Mouse (Mus musculus) intestine, postnatal 0 days (tissue): Measurements from ENCODE around the gene Trpc5os. TPM values are rescaled to one million over a fixed set of nuclear protein-coding genes. Genes with fewer than 3 reads are reported as not detected.

Source experiments
- ATAC-seq: fragments of 200-750 bp; cut with Nextera tagmentation; 2 replicates; pipeline ENCODE4 v1.8.0; 2017; ENCODE audit warnings: mild to moderate bottlenecking, moderate TSS enrichment, moderate library complexity
- H3K27ac ChIP-seq: fragments of 300-500 bp; sonication (generic); 2 replicates; pipeline ENCODE4 v1.5.1; 2014; ENCODE audit warnings: mild to moderate bottlenecking, low read depth, low read length, moderate library complexity
- H3K27me3 ChIP-seq: fragments of 300-500 bp; sonication (generic); replicated peaks from 2 replicates; pipeline ENCODE4 v1.6.1; 2014; ENCODE audit warnings: low read length, mixed read lengths; ENCODE audit not compliant: control insufficient read depth, insufficient read depth
- H3K36me3 ChIP-seq: fragments of 300-500 bp; sonication (generic); 2 replicates; pipeline ENCODE4 v1.6.1; 2014; ENCODE audit warnings: mild to moderate bottlenecking, moderate library complexity; ENCODE audit not compliant: control insufficient read depth, insufficient read depth
- H3K4me1 ChIP-seq: fragments of 300-500 bp; sonication (generic); replicated peaks from 2 replicates; pipeline ENCODE4 v1.6.1; 2014; ENCODE audit warnings: antibody characterized with exemption, low read length, mixed read lengths; ENCODE audit not compliant: control insufficient read depth, insufficient read depth
- H3K4me2 ChIP-seq: fragments of 300-500 bp; sonication (generic); replicated peaks from 2 replicates; pipeline ENCODE4 v1.6.1; 2014; ENCODE audit warnings: low read depth, mild to moderate bottlenecking, moderate library complexity
- H3K4me3 ChIP-seq: fragments of 300-500 bp; sonication (generic); 2 replicates; pipeline ENCODE4 v1.5.1; 2014; ENCODE audit warnings: low read depth, low read length
- H3K9ac ChIP-seq: fragments of 300-500 bp; sonication (generic); 2 replicates; pipeline ENCODE4 v1.6.1; 2014; ENCODE audit warnings: mild to moderate bottlenecking, low read depth, low read length
- H3K9me3 ChIP-seq: fragments of 300-500 bp; sonication (generic); 2 replicates; pipeline ENCODE4 v1.6.1; 2016; ENCODE audit warnings: mixed run types; ENCODE audit not compliant: control insufficient read depth
- CTCF ChIP-seq: sonication (generic); IDR thresholded peaks from 2 replicates; pipeline ENCODE4 v1.5.1; 2016; ENCODE audit warnings: low read depth, mild to moderate bottlenecking, control low read depth, antibody characterized with exemption, moderate library complexity
- WGBS: fragments of 180-500 bp; shearing (Covaris S2); extraction: QIAGEN DNeasy Blood & Tissue Kit; methylation state at CpG from one replicate; pipeline ENCODE4 v1.1.7; 2014; 5-methylcytosine and 5-hydroxymethylcytosine counted together
- polyA plus RNA-seq: library from polyadenylated mRNA; unstranded; fragments of >200 nt; fragmentation: Nextera tagmentation; extraction: Ambion mirVana; gene quantifications from 2 replicates; pipeline ENCODE4 v1.2.1, GENCODE M21; 2015

Gene Trpc5os
- polyA plus RNA-seq, 1 experiment from 2014 or later, result not detected

DNA sequence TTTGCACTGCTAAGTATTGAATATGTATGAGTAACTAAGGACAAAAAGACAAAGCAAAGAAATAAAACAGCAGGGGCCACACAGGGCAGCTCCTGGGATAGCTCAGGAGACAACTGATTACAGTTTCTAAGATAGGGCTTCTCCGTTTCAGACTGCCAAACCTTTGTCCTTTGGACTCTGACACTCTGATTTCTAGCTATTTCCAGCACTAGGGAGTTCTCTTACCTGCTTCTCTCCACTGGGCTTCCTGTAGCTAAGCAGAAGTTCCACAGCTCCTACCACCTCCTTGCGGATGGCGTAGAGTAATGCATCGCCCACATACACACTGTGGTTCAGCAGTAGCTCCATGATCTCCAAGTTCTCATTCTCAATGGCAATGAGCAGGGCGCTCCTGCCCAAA lies 66.9 kb downstream of the Trpc5os start:
- 72% methylated on average over 5 of the region's 5 CpGs for WGBS
- no peaks in the 10 kb centered on the region for H3K27me3 ChIP-seq
- peak; percentile 89 for ATAC-seq
- no peak overlapping the region for H3K9ac ChIP-seq
- H3K4me1 ChIP-seq, result no peaks in the 10 kb centered on the region
- H3K27ac ChIP-seq, result no peak overlapping the region
- H3K36me3 ChIP-seq, result no peaks in the 10 kb centered on the region
- H3K4me2 ChIP-seq, result no peak overlapping the region
- no peak overlapping the region for H3K4me3 ChIP-seq
- TF ChIP-seq CTCF, result peak; percentile 33
- no peaks in the 10 kb centered on the region for H3K9me3 ChIP-seq

GRCm38 (mm10) chrX:144526042-144526441 lies 69.7 kb downstream of the Trpc5os start:
- Histone ChIP-seq H3K4me2 (no peak overlapping the region), H3K4me1 (no peaks in the 10 kb centered on the region), H3K9me3 (no peaks in the 10 kb centered on the region), H3K27me3 (no peaks in the 10 kb centered on the region), H3K36me3 (no peaks in the 10 kb centered on the region), H3K4me3 (no peak overlapping the region), H3K27ac (no peak overlapping the region), H3K9ac (no peak overlapping the region)
- WGBS, result 60% methylated on average over 7 of the region's 7 CpGs
- no peak for ATAC-seq
- no peak for TF ChIP-seq CTCF

Other genes with a start within 250 kb of the Trpc5os start
- 8.0 and 8.5 TPM in 2 replicates for gene Alg13, start 138.8 kb upstream of the Trpc5os start, polyA plus RNA-seq
- gene Trpc5, start 231.6 kb downstream of the Trpc5os start, polyA plus RNA-seq, result not detected in 2 replicates
- 0.07 and 0.13 TPM in 2 replicates for gene Rtl4, start 232.3 kb downstream of the Trpc5os start, polyA plus RNA-seq